Mouse (Mus musculus): ENCODE results near the gene Vapb. TPM values are rescaled to one million over a fixed set of nuclear protein-coding genes. Genes with fewer than 3 reads are reported as not detected.
"Not testable (repeated sequence)": the region's sequence is repeated elsewhere in the genome, so short reads cannot be mapped to it uniquely, and the experiment has no call there.

The Vapb gene
- 8.7 and 19.3 TPM in 2 replicates for total RNA-seq (2014; fragmentation: Nextera tagmentation)
- total RNA-seq (2017) = 62.4 and 90.0 TPM in 2 replicates

DNA sequence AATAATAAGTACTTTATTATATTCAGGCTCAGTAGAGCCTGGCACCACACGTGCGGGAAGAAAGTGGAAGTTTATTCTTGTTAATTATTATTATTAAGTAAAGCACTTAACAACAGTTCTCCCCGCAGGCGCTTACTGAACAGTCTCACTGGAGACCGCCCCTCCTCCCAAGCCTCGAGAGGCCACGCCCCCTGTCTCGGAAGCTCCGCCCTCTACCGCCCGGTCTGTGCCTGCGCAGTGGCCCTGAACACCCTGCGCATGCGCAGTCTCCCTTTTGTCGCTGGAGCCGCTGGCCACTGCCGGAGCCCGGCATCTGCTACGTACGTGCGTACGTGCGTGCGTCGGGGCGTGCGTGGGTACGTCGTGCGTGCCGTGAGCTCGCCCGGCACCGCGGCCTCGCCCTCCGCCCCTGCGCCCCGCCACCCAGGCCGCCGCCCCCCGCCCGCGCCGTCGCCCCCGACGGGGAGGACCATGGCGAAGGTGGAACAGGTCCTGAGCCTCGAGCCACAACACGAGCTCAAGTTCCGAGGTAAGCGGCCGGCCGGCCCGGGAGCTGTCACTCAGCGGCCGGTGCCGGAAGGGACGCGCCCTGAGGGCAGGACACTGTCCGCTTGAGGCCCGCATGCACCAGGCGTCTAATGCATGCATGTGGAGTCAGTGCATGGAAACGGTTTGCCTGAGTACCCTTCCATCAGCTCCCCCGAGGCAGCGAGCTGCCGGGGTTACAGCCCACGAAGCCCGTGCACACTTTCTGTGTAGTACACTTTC is at the start of gene Vapb:
Gene Vapb (plus strand): TSS at position 290 of the 768 bp plus-strand sequence.
- peak; percentile 85 for ATAC-seq (replicated peaks; ENCODE audit: poor library complexity, severe bottlenecking)

DNA sequence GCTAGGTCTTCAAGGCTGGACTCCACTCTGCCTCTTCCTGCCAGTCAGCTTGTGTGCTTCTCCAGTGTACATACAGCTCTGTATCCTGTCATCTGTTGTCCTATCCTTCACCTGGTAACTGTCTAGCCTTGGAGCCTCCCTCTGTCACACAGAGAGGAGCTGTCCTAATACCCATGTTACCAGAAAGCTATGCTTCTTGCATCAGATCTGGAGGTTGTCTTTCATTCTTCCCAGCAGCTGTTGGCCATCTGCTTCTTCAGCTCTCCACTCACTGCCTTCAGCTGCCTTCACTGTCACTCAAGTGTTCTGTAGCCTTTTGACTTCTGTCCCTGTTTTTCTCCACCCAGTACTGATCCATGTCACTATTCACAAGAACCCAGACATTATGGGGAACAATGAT is 47.5 kb upstream of the Vapb start:
- ATAC-seq (replicated peaks; ENCODE audit: poor library complexity, severe bottlenecking) = no peak

DNA sequence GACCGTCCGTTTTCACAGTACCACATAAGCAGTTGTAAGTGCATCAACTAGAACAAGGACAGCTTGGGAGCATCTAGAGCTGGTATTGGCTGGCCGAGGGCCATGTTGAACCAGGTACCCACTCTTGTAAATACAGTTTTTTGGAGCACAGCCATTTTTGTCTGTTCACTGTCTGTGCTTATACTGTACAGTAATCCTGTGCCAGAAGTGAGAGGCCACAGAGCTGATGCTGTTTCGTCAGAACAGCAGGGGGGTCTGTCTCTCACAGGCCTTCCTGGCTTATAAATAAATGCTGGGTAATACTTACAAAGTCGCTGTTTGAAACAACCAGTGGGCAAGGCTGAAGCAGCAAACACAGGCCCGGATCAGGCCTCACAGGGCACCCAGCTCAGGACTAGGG is 45.6 kb upstream of the Vapb start:
- ATAC-seq (replicated peaks; ENCODE audit: poor library complexity, severe bottlenecking) = no peak

DNA sequence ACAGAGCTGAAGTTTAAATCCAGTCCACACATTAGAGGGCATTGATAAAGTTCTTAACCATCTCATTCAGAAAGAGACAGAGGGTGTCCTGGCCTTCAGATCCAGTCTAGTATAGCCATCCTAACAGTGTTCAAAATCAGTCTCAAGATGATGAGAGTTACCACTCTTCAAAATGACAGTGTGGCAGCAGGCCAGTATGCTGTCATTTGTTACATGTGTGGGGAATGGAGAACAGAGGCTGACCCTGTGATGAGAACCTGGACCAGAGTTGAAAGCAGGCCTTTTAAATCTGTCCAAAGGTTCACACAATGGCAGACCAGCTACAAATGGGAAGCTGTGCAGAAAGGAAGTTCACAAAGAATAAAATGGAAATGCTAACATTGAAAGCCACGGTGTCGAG is 44.6 kb upstream of the Vapb start:
- no peak for ATAC-seq (replicated peaks; ENCODE audit: poor library complexity, severe bottlenecking)

DNA sequence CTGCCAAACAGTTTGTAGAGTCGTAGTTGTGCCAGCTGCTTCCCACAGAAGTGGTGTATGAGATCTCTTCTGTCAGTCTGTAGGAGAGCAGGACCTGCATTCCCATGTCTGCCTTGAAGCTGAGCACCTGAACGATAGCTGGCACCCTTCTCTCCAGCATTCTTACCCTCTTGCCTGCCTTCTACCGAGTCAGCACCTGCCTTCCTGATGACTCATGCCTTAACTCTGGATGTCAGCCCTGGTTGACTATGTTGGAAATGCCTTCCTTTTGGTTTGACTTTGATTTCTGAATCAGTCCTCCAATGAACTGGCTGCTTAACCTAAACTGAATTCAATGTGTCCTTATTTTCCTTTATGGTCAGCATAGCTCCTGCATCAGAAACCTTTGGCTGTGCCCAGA is 38.5 kb upstream of the Vapb start:
- no peak for ATAC-seq (replicated peaks; ENCODE audit: poor library complexity, severe bottlenecking)

DNA sequence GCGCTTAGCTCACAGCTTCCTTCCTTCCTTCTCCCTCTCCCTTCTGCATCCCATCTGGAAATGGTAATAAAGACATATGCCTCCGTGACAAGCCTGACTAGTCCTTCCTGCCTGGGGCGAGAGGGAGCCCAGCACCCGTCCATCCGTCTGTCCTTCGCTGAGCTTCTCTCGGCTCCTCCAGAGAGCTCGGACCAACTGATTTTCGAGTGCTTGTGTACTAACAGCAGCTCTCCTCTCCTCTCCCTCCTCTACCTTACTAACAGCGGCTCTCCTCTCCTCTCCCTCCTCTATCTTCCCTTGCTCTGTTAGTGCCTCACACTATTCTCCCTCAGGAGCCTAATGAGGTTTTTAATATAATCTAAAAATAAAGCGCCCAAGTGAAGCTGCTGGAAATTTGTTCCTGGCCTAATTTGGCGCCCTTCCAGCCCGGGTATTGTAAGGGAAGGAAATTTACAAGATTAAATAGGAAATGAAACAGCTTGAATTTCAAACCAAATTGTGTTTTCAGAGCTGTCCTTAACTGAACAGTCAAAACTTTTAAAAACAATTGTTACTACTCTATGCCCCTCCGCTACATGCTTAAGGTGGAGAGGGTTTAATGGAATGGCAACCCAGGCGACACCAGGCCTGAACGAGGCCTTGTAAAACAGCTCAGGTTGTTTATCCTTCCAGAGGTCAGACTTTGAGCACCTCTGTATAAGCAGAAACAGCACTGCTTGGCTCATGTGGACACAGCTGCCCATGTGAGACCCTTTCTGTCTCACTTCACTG is 35.0 kb upstream of the Vapb start:
- ATAC-seq (replicated peaks; ENCODE audit: poor library complexity, severe bottlenecking) = 0 out of 2 replicates have a peak, but pooled peaks have one; percentile 15

DNA sequence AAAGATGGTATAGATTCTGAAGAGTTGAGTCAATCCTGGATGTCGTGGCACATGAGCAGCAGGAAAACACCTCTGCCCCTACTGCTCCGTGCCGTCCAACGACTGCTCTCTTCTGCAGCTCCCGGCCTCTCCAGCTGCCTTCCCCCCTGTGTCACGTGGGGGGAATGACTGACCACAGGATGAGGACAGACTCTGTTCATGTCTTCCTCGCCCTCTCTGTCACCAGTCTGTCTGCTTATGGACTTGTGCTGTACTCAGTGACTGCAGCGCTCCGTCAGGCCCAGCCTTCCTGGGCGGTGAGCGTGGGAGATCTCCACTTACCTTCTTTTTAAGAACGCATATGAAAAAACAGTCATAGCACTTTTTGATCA is 34.5 kb upstream of the Vapb start:
- ATAC-seq (replicated peaks; ENCODE audit: poor library complexity, severe bottlenecking) = peak; percentile 60

DNA sequence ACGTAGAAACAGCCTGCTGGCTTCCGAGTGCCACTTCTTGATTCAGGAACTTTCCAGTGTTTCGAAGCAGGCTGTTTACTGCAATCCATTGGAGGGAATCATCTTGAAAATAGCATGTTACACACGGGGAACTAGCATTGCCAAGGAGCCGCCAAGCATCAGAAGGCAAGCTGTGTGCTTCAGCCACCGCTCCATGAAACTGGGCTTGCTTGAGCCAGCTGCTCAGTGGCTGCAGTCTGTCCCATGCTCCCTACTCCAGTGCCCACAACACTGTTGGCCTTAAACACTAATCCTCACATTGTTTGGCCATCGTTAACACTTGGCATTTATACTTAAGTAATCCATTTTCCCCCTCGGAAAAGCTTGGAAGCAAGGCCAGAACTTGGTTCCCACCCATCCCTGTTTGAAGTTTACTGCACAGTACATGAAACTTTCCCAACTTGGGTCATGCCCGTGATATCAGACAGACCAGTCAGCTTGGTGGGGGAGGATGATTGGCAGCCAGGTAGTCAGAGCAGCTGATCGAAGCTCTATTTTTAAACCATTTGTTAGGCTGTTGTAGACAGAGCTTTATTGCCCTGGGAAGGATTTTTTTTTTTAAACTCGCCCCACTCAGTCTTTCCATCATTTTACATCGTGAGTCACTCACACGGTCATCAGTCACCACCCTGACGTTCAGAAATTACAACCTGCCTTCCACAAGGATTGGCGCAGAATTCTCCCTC is 31.3 kb upstream of the Vapb start:
- no peak for ATAC-seq (replicated peaks; ENCODE audit: poor library complexity, severe bottlenecking)

DNA sequence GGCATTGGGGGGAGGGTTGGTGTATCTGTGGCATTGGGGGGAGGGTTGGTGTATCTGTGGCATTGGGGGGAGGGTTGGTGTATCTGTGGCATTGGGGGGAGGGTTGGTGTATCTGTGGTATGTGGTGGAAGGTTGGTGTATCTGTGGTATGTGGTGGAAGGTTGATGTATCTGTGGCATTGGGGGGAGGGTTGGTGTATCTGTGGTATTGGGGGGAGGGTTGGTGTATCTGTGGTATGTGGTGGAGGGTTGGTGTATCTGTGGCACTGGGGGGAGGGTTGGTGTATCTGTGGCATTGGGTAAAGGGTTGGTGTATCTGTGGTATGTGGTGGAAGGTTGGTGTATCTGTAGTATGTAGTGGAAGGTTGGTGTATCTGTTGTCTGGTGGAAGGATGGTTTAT is 29.7 kb upstream of the Vapb start:
- ATAC-seq (replicated peaks; ENCODE audit: poor library complexity, severe bottlenecking) = not testable (repeated sequence)

DNA sequence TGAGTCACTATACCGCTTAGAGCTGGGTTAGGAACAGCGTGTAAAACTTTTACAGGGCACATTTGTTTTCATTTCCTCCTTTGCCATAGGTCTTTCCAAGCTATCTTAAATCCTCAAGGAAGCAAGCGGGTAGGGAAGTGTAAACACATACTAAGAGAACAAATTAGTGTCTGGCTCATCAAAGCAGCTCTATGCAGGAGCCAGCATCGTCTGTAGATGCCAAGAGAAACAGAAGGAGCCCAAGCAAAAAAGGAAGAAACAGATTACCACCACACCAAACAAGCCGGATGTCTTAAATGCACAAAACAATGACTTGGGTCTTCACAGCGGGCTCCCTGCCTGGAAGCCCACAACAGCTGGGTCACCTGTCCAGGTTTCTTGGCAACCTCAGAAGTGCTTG is 27.1 kb upstream of the Vapb start:
- ATAC-seq (replicated peaks; ENCODE audit: poor library complexity, severe bottlenecking) = no peak

DNA sequence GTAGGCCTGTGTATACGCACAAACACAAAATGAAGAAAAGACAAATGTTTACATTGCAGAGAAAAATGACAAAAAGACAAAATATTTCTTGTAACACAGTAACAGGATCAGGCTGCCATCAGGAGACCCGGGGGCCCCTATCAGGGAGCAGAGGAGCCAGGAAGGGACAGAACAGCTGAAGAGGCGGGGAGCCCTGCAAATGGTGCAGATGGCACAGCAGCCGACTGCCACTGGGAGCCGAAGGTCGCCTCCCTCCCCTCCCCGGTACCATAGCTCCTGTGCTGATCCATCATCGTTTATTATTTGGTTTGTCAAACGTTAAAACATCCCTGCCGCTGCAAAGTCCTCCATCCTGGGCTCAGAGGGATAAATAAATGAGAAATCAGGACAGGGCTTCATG is 24.7 kb upstream of the Vapb start:
- ATAC-seq (replicated peaks; ENCODE audit: poor library complexity, severe bottlenecking) = no peak

DNA sequence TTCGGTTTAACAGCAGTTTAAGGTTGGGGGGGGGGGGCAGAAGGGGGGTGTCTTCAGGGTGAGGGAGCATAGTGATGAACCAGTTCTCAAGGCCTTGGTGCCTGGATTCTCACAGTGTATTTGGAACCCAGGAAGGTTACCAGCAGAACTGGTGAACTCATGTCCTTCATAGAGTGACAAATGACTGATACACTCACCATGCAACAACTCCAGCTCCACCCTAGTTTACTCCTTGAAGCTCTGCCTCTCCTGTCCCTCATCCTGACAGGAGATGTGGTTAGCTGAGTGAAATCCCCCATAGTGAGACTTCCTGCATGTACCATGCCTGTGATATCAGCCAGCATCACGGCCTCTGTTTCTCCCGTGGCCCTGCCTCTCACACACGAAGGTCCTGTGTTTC is 24.1 kb upstream of the Vapb start:
- ATAC-seq (replicated peaks; ENCODE audit: poor library complexity, severe bottlenecking) = no peak

DNA sequence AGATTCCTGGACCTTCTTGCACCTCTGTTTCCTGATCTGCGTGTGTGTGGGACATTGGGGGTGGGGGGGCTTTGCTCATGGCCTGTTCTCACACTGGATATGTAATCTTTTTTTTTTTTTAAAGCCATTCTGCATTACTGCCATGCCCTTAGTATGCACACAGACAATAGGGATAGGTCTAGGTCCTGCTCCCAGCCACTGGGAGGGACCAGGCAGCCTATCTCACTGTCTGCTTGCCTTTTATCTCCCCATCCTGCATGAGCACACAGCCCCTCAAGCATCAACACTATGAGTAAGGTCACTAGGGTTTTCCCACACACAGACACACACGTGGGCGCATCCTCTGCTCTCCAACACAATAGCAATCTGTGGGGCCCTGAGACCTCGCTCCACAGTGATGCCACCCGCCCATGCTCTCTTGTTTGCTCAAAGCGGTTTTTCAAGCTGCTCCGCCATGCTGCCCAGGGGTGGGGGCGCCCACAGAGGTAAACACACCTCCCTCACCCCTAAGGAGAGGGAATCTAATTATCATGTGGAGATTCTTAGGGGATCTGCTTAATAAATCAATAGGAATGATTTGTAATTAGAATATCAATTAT is 22.6 kb upstream of the Vapb start:
- ATAC-seq (replicated peaks; ENCODE audit: poor library complexity, severe bottlenecking) = no peak

DNA sequence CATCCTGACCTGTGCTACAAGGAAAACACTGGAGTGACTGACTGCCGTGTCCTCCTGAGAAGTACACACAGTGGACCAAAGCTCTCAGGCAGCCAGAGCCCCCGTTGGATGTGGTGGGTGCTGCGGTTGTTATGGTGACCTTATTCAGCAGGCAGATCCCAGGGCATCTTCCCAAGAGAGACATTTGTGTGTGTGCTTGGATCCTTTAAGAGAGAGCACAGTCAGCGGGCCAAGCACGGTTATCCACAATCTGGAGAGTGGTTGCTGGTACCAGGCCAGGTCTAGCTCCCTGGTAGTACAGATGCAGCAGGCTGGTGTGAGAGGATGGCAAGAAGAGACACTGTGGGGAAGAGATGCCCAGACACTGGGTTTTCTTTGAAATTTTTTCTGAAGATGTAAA is 20.3 kb upstream of the Vapb start:
- no peak for ATAC-seq (replicated peaks; ENCODE audit: poor library complexity, severe bottlenecking)

DNA sequence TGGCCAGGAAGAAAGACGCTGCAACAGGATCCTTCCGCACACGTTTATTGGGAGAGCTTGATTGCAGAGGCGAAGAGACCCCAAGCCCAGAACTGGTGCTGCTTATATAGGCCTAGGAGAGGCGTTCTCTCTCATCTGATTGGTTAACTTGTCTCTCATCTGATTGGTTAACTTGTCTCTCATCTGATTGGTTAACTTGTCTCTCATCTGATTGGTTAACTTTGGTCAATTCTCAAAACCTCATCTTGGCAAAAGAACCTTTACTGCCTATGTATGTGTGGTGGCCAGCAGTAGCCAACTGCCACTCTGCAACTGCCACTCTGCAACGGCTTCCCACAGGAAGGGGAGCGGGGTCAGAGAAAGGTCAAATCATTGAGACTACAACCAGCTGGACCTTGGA is 18.2 kb upstream of the Vapb start, which contains the start of gene 1700010B08Rik:
Gene 1700010B08Rik (plus strand): TSS at position 301 of the 400 bp plus-strand sequence.
- ATAC-seq (replicated peaks; ENCODE audit: poor library complexity, severe bottlenecking) = not testable (repeated sequence)

DNA sequence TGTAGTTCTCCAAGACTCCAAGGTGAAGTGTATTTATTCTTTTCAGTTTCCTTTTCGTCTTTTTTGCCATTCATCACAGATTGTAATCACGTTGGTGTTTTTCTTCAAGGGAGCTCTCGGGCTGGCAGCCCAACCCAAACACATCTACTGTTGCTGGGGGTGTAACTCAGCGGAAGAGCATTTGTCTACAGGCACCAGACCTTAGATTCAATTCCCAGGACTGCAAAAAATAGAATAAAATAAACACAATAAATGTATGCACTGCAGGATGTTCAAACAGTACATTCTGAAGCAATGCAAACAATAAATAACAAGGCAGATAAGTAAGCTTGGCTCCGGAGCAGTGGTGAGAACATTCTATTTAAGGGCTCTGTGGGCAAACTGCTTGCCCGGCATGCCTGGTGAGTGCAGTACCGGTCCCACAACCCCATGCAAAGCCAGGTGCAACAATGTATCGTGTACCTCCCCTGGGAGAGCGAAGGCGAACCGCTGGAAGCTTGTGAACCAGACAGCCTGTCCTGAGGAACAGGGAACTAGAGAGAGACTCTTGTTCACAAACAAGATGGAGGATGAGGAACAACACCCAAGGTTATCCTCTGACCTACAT is 15.0 kb upstream of the Vapb start:
- ATAC-seq (replicated peaks; ENCODE audit: poor library complexity, severe bottlenecking) = no peak

DNA sequence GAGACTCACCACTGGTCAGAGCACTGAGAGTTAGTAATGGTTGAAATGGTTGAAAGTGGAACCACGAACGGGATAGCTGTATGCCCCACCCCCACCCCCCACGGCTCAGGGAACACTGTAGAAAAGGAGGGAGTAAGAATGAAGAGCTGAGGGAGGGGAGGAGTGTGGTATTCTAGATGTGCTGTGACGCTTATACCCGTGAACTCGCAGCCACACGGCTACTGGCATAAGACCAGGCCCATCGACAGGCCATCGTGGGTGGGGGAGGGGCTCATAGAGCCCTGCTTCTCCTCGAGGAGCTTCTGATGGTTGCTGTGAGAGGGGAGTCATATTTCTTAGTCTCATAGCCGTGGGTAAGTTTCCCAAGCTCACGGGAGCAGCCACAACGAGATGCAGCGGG is 12.9 kb upstream of the Vapb start:
- ATAC-seq (replicated peaks; ENCODE audit: poor library complexity, severe bottlenecking) = no peak

DNA sequence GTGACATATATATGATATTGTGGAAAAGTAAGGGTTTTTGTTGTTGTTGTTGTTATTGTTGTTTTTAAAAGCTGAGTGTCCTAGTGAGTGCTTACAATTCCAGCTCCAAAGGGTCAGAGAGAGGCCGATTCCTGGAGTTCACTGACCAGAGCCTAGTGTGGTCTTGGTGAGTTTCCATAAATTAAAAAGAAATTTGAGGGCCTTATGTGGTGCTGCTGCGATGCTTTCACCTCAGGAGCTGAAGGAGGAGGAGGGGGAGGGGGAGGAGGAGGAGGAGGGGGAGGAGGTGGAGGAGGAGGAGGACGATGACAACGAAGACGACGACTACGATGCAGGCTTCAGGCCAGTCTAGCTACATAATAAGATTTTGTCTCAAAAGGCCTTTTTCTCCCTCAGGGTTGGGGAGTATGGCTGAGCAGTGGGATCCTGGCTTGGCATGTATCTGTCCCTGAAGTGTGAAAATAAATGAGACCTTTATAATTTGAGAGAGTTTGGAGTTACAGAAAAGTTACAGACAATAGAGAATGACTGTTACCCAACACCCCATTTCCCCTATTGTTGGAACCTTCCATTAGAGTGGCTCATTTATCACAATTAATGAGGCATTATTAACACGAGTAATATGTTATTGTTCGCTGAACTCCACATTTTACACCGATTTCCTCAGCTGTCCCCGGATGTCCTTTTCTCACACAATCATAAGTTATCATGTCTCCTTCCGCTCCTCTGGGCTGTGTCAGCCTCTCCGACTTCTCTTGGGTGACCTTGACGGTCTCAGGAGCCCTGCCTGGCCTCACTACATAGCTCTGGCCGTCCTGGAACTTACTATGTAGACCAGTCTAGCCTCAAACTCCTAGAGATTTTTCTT is 12.1 kb upstream of the Vapb start:
- ATAC-seq (replicated peaks; ENCODE audit: poor library complexity, severe bottlenecking) = no peak

DNA sequence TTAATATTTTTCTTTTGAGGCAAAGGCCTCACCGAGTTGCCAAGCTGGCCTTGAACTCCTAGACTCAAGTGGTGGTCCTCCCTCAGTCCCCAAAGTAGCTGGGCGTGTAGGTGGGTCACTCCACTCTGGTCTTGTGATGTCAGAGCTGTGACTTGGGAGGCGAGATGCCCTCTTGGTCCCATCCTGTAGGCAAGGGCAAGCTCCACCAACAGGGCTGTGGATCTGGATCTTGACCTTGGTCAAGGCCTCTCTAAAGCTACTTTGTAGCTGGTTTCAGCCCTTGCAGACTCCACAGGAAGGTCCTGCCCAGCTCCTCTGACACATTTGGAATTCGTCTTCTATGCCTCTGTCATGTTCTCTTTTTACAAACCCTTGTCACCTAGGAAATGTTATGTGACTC is 11.5 kb upstream of the Vapb start:
- ATAC-seq (replicated peaks; ENCODE audit: poor library complexity, severe bottlenecking) = no peak
